Mouse (Mus musculus) thymus, postnatal 36 days (tissue): ENCODE results near the gene Gm9964.
"Not testable (repeated sequence)": the region's sequence is repeated elsewhere in the genome, so short reads cannot be mapped to it uniquely, and the experiment has no call there.

Experiments used
- DNase-seq, 2 experiments: peaks; one replicate each; pipeline ENCODE4 v3.0.0; 2022; ENCODE audit warnings: mixed read lengths in 2 of 2

The Gm9964 gene

GRCm38 (mm10) chr11:79299719-79300431 lies 3.2 kb upstream of the Gm9964 start:
- no peak for DNase-seq

- peak; percentile 17 to 35 for DNase-seq
These were observed 539 bp downstream of the Gm9964 start for GRCm38 (mm10) chr11:79296167-79296566.

- DNase-seq, result no peak
These were observed 2.7 kb downstream of the Gm9964 start for GRCm38 (mm10) chr11:79293971-79294370.

- no peak for DNase-seq
These were observed 3.7 kb downstream of the Gm9964 start for GRCm38 (mm10) chr11:79293025-79293424.

- no peak for DNase-seq
These were observed 4.6 kb downstream of the Gm9964 start for GRCm38 (mm10) chr11:79292130-79292529.

GRCm38 (mm10) chr11:79291651-79292050 lies 5.1 kb downstream of the Gm9964 start:
- no peak for DNase-seq

GRCm38 (mm10) chr11:79290473-79290872 lies 6.2 kb downstream of the Gm9964 start:
- no peak for DNase-seq

- no peak for DNase-seq
These were observed 7.6 kb downstream of the Gm9964 start for GRCm38 (mm10) chr11:79288913-79289640.

GRCm38 (mm10) chr11:79288278-79288843 lies 8.3 kb downstream of the Gm9964 start:
- no peak for DNase-seq

GRCm38 (mm10) chr11:79287447-79287846 lies 9.3 kb downstream of the Gm9964 start:
- DNase-seq, result no peak

GRCm38 (mm10) chr11:79286305-79286799 lies 10.4 kb downstream of the Gm9964 start:
- no peak for DNase-seq

GRCm38 (mm10) chr11:79283350-79284030 lies 13.2 kb downstream of the Gm9964 start:
- no peak for DNase-seq

GRCm38 (mm10) chr11:79281396-79281795 lies 15.3 kb downstream of the Gm9964 start:
- no peak for DNase-seq

- DNase-seq, result no peak
These were observed 16.8 kb downstream of the Gm9964 start for GRCm38 (mm10) chr11:79279732-79280405.

- no peak for DNase-seq
These were observed 22.9 kb downstream of the Gm9964 start for GRCm38 (mm10) chr11:79273757-79274156.

GRCm38 (mm10) chr11:79273039-79273438 lies 23.7 kb downstream of the Gm9964 start:
- no peak for DNase-seq

GRCm38 (mm10) chr11:79267171-79267570 lies 29.5 kb downstream of the Gm9964 start:
- no peak for DNase-seq

- no peak for DNase-seq
These were observed 32.3 kb downstream of the Gm9964 start for GRCm38 (mm10) chr11:79264376-79264775.

GRCm38 (mm10) chr11:79260126-79260525 lies 36.6 kb downstream of the Gm9964 start:
- DNase-seq, result not testable (repeated sequence)

GRCm38 (mm10) chr11:79258738-79259137 lies 38.0 kb downstream of the Gm9964 start:
- DNase-seq, result no peak

GRCm38 (mm10) chr11:79254391-79255098 lies 42.2 kb downstream of the Gm9964 start, which contains the start of gene Wsb1:
TSS of gene Wsb1 (minus strand) at chr11:79254671.
- DNase-seq, result peak; percentile 90 to 94
